ENCODE assay signal across 14 mouse cellular contexts in genomic region chr4:101401945-101402344, GRCm38 (mm10).
"Had no signal": no experiment of that assay in that cellular context is flagged by ENCODE, and none has a peak within 500 bp of the region (broad histone marks: within the 10 kb centered on the region; RNA-seq: fewer than 3 reads in every experiment).

No protein-coding gene starts in this region.

- DNase-seq: lung, adult 18-20 months; lung, embryonic 14.5 days; lung, postnatal 10 days; lung, postnatal 4 days; retina, postnatal 1 day; right cerebral cortex, adult 18-20 months; right cerebral cortex, postnatal 25 days; right cerebral cortex, postnatal 4 days; spleen, adult 18-20 months; thymus, adult 18-20 months; thymus, postnatal 14 days; thymus, postnatal 36 days had no signal

- ATAC-seq: midbrain, embryonic 13.5 days; midbrain, embryonic 15.5 days had no signal
